Mouse (Mus musculus) forebrain, embryonic 13.5 days (tissue): ENCODE measurements around the gene Vwa8. TPM values are rescaled to one million over a fixed set of nuclear protein-coding genes. Genes with fewer than 3 reads are reported as not detected.

ENCODE experiments used
- ATAC-seq: fragments of 200-750 bp; cut with Nextera tagmentation; 2 replicates; pipeline ENCODE4 v1.8.0; 2017
- H3K27ac ChIP-seq: fragments of 300-500 bp; sonication (generic); 2 replicates; pipeline ENCODE4 v1.5.1; 2015; ENCODE audit warnings: inconsistent platforms, mild to moderate bottlenecking, moderate library complexity
- H3K27me3 ChIP-seq: fragments of 300-500 bp; sonication (generic); 2 replicates; pipeline ENCODE4 v1.6.1; 2015; ENCODE audit warnings: mild to moderate bottlenecking, inconsistent platforms
- H3K36me3 ChIP-seq: fragments of 300-500 bp; sonication (generic); 2 replicates; pipeline ENCODE4 v1.6.1; 2015; ENCODE audit warnings: mild to moderate bottlenecking, inconsistent platforms; ENCODE audit not compliant: poor library complexity, severe bottlenecking
- H3K4me1 ChIP-seq: fragments of 300-500 bp; sonication (generic); 2 replicates; pipeline ENCODE4 v1.6.1; 2015; ENCODE audit warnings: inconsistent platforms
- H3K4me2 ChIP-seq: fragments of 300-500 bp; sonication (generic); 2 replicates; pipeline ENCODE4 v1.6.1; 2015; ENCODE audit warnings: inconsistent platforms, mild to moderate bottlenecking, moderate library complexity
- H3K4me3 ChIP-seq: fragments of 300-500 bp; sonication (generic); 2 replicates; pipeline ENCODE4 v1.5.1; 2015; ENCODE audit warnings: mild to moderate bottlenecking, inconsistent platforms
- H3K9ac ChIP-seq: fragments of 300-500 bp; sonication (generic); 2 replicates; pipeline ENCODE4 v1.6.1; 2015; ENCODE audit warnings: mild to moderate bottlenecking, inconsistent platforms
- H3K9me3 ChIP-seq: fragments of 300-500 bp; sonication (generic); replicated peaks from 2 replicates; pipeline ENCODE4 v1.6.1; 2016; ENCODE audit warnings: inconsistent platforms
- WGBS: fragments of 180-500 bp; shearing (Covaris S2); methylation state at CpG from one replicate; pipeline ENCODE4 v1.1.7; 2015; 5-methylcytosine and 5-hydroxymethylcytosine counted together
- polyA plus RNA-seq: library from polyadenylated mRNA; unstranded; fragments of >200 nt; fragmentation: Nextera tagmentation; extraction: Ambion mirVana; gene quantifications from 2 replicates; pipeline ENCODE4 v1.2.1, GENCODE M21; 2015

The Vwa8 gene
- polyA plus RNA-seq, 1 experiment from 2014 or later: 5.2 TPM

DNA sequence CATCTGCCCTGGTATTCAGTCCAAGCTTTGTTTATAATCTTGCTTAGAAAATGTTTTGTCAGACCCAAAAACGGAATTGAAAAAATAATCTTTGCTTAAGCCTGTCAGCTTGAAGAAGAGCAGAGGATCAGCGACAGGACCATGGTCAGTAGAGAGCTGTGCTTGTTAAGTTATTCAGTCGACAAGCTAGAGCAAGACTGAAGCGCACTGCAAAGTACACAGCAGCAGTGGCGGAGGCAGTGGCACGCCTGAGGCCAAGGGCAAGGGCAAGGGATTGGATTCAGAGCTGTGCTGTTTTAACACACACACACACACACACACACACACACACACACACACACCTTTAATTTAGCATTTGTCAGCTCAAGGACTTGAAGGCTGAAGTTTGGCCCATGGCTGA, 263.2 kb downstream of the Vwa8 start:
- H3K9me3 ChIP-seq: no peaks in the 10 kb centered on the region
- H3K9ac ChIP-seq: no peak overlapping the region
- H3K27me3 ChIP-seq: no peaks in the 10 kb centered on the region
- no peaks in the 10 kb centered on the region for H3K4me1 ChIP-seq
- H3K4me2 ChIP-seq: no peak overlapping the region
- H3K27ac ChIP-seq: no peak overlapping the region
- 83% methylated on average over 5 of the region's 6 CpGs for WGBS
- no peak overlapping the region for H3K4me3 ChIP-seq
- no peaks in the 10 kb centered on the region for H3K36me3 ChIP-seq
- ATAC-seq: no peak

DNA sequence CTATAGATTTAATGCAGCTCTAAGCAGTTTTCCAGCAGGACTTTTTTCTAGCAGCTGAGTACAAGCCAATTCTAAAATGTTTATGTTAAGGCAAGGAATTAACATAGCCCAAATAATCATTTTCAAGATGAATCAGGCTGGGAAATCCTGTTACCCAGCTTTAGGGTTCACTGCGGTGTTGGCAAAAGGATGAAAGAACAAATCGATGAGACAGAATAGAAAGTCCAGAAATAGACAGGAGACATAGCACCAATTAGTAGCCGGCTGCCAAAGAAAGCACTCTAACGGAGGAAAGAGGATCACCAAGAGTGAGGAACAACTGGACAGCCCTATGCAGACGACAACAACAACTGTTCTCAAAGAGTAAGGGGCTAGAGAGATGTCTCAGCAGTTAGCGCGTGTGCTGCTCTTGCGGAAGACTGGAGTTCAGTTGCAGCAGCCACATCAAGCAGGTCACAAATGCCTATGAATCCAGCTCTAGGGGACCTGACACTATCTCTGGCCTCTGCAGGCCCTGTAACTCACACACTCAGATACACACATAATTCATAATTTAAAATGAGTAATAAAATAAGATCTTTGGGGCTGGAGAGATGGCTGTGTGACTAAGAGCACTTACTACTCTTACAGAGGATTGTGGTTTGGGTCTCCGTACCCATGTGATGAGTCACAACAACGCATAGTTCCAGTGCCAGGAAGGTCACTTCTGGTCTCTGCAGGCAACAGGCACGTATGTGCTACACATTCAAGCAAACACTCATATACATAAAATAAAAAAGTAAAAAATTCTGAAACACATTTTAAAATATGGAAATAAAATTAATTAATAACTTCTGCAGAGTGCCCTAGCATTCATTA, 265.9 kb downstream of the Vwa8 start:
- H3K4me3 ChIP-seq: no peak overlapping the region

DNA sequence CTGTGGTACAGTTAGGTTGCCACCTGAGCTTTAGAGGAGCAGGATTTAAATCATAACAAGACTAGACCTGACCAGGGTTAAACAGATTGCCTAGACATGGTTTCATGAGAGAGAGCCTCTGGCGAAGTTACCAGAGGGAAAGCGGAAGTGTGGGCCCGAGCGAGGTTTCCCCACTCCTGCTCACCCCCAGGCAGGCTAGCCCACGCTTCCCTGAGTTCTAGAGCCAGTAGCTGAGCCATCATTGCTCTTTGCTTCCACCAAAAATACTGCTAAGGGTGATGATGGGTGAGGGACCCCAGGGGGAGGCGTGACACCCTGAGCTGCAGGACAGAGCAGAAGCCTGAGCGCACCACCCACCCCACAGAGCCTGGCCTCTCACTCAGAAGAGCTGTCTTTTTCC, 269.6 kb downstream of the Vwa8 start:
- no peak overlapping the region for H3K9ac ChIP-seq
- H3K4me3 ChIP-seq: no peak overlapping the region
- H3K27me3 ChIP-seq: no peaks in the 10 kb centered on the region
- H3K36me3 ChIP-seq: no peaks in the 10 kb centered on the region
- ATAC-seq: no peak
- 97% methylated on average over 7 of the region's 7 CpGs for WGBS
- H3K4me1 ChIP-seq: no peaks in the 10 kb centered on the region
- no peak overlapping the region for H3K27ac ChIP-seq
- no peaks in the 10 kb centered on the region for H3K9me3 ChIP-seq
- H3K4me2 ChIP-seq: no peak overlapping the region

More for the DNA sequence above, 265.9 kb downstream of the Vwa8 start:
- Histone ChIP-seq H3K9me3 (no peaks in the 10 kb centered on the region), H3K27me3 (no peaks in the 10 kb centered on the region), H3K9ac (no peak overlapping the region), H3K4me1 (no peaks in the 10 kb centered on the region), H3K4me2 (no peak overlapping the region), H3K36me3 (no peaks in the 10 kb centered on the region), H3K27ac (no peak overlapping the region)
- WGBS: 81% methylated on average over 11 of the region's 11 CpGs
- no peak for ATAC-seq

GRCm38 (mm10) chr14:79119354-79119753, 270.5 kb downstream of the Vwa8 start:
- no peak overlapping the region for H3K4me3 ChIP-seq
- H3K36me3 ChIP-seq: no peaks in the 10 kb centered on the region
- no peak overlapping the region for H3K9ac ChIP-seq
- no peak for ATAC-seq
- no peaks in the 10 kb centered on the region for H3K27me3 ChIP-seq
- 85% methylated on average over 9 of the region's 9 CpGs for WGBS
- no peaks in the 10 kb centered on the region for H3K4me1 ChIP-seq
- no peak overlapping the region for H3K4me2 ChIP-seq
- H3K9me3 ChIP-seq: no peaks in the 10 kb centered on the region
- no peak overlapping the region for H3K27ac ChIP-seq

DNA sequence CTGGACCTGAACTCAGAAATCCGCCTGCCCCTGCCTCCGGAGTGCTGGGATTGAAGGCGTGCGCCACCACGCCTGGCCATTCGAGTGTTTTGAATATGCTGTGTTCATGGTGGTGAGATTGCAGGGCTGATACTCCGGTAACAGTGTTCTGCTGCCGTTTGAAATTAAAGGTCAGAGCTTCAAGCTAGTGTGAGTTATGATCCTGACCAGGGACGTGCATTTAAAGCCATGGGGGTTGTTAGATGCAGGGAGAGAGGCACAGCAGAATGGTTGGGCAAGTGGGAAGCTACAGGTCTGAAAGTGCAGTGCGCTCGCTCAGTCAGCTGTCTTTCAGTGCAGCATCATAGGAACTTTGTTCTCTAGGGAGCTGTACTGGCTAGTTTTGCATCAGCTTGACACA, 271.8 kb downstream of the Vwa8 start:
- WGBS: 88% methylated on average over 11 of the region's 11 CpGs
- no peak overlapping the region for H3K4me3 ChIP-seq
- H3K27me3 ChIP-seq: no peaks in the 10 kb centered on the region
- no peaks in the 10 kb centered on the region for H3K9me3 ChIP-seq
- H3K36me3 ChIP-seq: no peaks in the 10 kb centered on the region
- H3K4me2 ChIP-seq: no peak overlapping the region
- H3K9ac ChIP-seq: no peak overlapping the region
- H3K4me1 ChIP-seq: 0 out of 2 replicates have a peak, but pooled peaks cover 3% of the 10 kb centered on the region
- no peak for ATAC-seq
- no peak overlapping the region for H3K27ac ChIP-seq

DNA sequence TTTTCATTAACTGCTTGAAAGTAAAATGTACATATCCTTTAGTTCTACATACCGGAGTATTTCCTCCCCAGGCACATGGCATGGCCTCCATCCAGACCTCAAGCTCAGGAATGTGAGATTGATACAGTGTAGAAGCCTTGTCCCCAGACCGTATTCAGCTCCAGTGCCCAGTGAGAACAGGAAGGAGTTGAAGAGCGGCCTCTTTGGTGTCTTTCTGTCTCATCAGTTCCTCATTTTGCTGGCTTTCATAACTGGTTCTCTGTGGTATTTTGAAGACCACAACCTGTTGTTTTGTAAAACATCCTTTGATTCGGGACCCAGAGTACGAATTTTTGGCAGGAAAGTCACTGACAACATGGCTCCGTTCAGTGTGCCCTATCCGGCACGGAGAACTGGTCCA, 274.6 kb downstream of the Vwa8 start:
- whole genome bisulfite sequencing: 90% methylated on average over 8 of the region's 8 CpGs
- Histone ChIP-seq H3K4me2 (no peak overlapping the region), H3K4me1 (0 out of 2 replicates have a peak, but pooled peaks cover 3% of the 10 kb centered on the region), H3K27ac (no peak overlapping the region), H3K36me3 (no peaks in the 10 kb centered on the region), H3K9me3 (no peaks in the 10 kb centered on the region), H3K9ac (no peak overlapping the region), H3K27me3 (no peaks in the 10 kb centered on the region), H3K4me3 (no peak overlapping the region)
- no peak for ATAC-seq

DNA sequence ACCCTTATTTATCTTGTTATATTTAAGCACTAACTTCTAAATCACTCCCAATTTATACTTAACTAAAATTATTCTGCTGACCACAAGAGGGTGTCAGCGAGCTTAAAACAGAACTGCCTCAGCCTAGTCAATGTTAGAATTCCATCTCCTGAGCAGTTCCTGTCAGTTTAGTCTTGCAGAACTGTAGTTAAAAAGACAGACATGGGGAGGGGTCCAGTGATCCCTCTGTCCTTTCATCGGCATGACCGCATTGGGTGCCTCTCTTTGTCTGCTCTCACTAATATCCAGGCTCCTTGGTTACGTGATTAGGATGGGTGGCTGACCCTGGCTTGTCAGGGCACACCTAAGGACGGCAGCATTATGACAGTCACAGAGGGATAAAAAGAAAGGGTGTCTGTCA, 275.8 kb downstream of the Vwa8 start:
- peak; percentile 80 for ATAC-seq
- 40% methylated on average over 5 of the region's 5 CpGs for WGBS
- H3K27ac ChIP-seq: no peak overlapping the region

GRCm38 (mm10) chr14:79126176-79126575, 277.3 kb downstream of the Vwa8 start:
- Histone ChIP-seq H3K4me2 (no peak overlapping the region), H3K4me1 (0 out of 2 replicates have a peak, but pooled peaks cover 3% of the 10 kb centered on the region), H3K36me3 (no peaks in the 10 kb centered on the region), H3K27ac (no peak overlapping the region), H3K9me3 (no peaks in the 10 kb centered on the region), H3K4me3 (no peak overlapping the region), H3K27me3 (no peaks in the 10 kb centered on the region), H3K9ac (no peak overlapping the region)
- 91% methylated on average over 5 of the region's 5 CpGs for WGBS
- no peak for ATAC-seq

More for the DNA sequence above, 275.8 kb downstream of the Vwa8 start:
- 0 out of 2 replicates have a peak, but pooled peaks cover 3% of the 10 kb centered on the region for H3K4me1 ChIP-seq
- H3K4me3 ChIP-seq: no peak overlapping the region
- no peaks in the 10 kb centered on the region for H3K27me3 ChIP-seq
- H3K4me2 ChIP-seq: no peak overlapping the region
- no peaks in the 10 kb centered on the region for H3K36me3 ChIP-seq
- no peak overlapping the region for H3K9ac ChIP-seq
- no peaks in the 10 kb centered on the region for H3K9me3 ChIP-seq

DNA sequence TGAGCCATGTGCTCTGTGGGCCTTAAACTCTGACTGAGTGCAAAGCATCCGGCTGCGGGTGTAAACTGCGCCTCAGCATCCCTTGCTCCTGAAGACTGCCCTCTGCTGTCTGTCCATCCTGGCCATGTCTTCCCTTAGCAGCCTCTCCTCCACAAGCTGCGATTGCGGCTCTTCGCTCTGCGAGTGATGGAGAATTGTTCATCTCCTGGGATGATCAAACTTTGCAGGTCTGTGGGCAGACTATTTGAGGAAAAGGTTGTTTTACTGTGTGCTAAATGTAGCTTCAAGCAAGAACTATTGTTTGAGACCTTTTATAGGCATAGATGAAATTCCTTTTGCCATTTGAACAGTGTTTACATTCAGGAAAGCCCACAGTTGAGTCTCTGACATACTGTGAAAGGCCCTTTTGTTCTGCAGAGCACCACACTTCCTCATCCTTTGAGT, 286.1 kb downstream of the Vwa8 start:
- no peak overlapping the region for H3K4me2 ChIP-seq
- H3K4me3 ChIP-seq: no peak overlapping the region
- no peaks in the 10 kb centered on the region for H3K36me3 ChIP-seq
- peak; percentile 57; the same call in 1 of the 2 replicates for ATAC-seq
- H3K27me3 ChIP-seq: no peaks in the 10 kb centered on the region
- no peak overlapping the region for H3K27ac ChIP-seq
- H3K9ac ChIP-seq: 0 out of 2 replicates have a peak overlapping the region, but pooled peaks have one; percentile 26
- 7% methylated on average over 7 of the region's 7 CpGs for WGBS
- peaks cover 18% of the 10 kb centered on the region for H3K4me1 ChIP-seq
- no peaks in the 10 kb centered on the region for H3K9me3 ChIP-seq

GRCm38 (mm10) chr14:79135441-79135840, 286.6 kb downstream of the Vwa8 start:
- no peak overlapping the region for H3K4me2 ChIP-seq
- no peak for ATAC-seq

DNA sequence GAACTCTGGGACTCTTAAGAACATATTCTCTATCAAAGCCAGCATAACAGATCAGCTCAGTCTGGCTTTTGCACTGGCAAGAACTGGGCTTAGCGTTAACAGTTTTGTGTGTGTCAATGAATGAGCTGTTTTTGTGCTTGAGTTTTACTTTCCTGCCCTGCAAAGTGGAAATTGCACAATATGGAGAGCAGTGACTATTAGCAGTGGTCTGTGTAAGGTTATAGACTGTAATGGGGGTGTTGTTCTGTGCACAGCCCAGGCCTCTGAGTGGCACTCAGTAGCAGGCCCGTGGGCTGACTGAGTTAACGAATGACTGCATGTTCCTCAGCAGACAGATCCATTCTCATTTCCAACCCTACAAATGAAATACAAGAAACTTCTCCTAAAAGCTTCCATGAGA, 287.7 kb downstream of the Vwa8 start:
- Histone ChIP-seq H3K4me3 (no peak overlapping the region), H3K9ac (no peak overlapping the region; the same call in 1 of the 2 replicates), H3K9me3 (no peaks in the 10 kb centered on the region), H3K4me1 (peaks cover 31% of the 10 kb centered on the region), H3K4me2 (no peak overlapping the region), H3K36me3 (no peaks in the 10 kb centered on the region), H3K27ac (no peak overlapping the region), H3K27me3 (no peaks in the 10 kb centered on the region)
- ATAC-seq: no peak
- WGBS: 65% methylated on average over 3 of the region's 3 CpGs

More at GRCm38 (mm10) chr14:79135441-79135840, 286.6 kb downstream of the Vwa8 start:
- Histone ChIP-seq H3K4me1 (peaks cover 24% of the 10 kb centered on the region), H3K36me3 (no peaks in the 10 kb centered on the region), H3K9me3 (no peaks in the 10 kb centered on the region), H3K4me3 (no peak overlapping the region), H3K9ac (no peak overlapping the region), H3K27ac (no peak overlapping the region), H3K27me3 (no peaks in the 10 kb centered on the region)
- WGBS: 47% methylated on average over 7 of the region's 7 CpGs

DNA sequence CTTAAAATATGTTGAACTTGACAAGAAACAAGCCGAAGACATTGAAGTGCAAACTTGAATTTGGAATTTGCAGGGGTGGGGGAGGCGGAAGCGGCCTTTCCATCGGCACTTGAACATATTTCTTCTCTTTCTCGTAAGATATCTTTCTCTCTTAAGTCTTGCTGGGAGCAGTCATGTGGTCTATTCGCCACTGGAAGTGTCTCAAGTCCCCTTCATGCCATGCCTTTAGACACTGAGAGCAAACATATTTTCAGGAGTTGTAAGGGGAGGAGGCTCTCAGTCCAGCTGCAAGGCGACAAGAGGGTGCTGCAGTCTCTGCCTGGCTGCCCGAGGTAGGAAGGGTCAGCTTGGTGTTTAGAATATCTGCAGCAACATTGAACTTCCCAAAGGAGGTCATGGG, 288.2 kb downstream of the Vwa8 start:
- no peak for ATAC-seq
- no peak overlapping the region for H3K9ac ChIP-seq
- no peaks in the 10 kb centered on the region for H3K9me3 ChIP-seq
- H3K27me3 ChIP-seq: no peaks in the 10 kb centered on the region
- no peak overlapping the region for H3K4me3 ChIP-seq
- H3K4me2 ChIP-seq: no peak overlapping the region
- peaks cover 31% of the 10 kb centered on the region for H3K4me1 ChIP-seq
- WGBS: 85% methylated on average over 8 of the region's 8 CpGs
- no peak overlapping the region for H3K27ac ChIP-seq
- no peaks in the 10 kb centered on the region for H3K36me3 ChIP-seq
